Mouse (Mus musculus): ENCODE measurements around the gene Srsf6. TPM values are rescaled to one million over a fixed set of nuclear protein-coding genes. Genes with fewer than 3 reads are reported as not detected.

Gene Srsf6
- polyA plus RNA-seq, 1 experiment: 143 TPM

GRCm38 (mm10) chr2:162950776-162951175, 19.4 kb downstream of the Srsf6 start:
- WGBS: 89% methylated on average over 2 of the region's 2 CpGs
- TF ChIP-seq POLR2A (IDR thresholded peaks at IDR 0.05; ENCODE audit: borderline replicate concordance, insufficient read depth, low read length) (no peak), CTCF (IDR thresholded peaks at IDR 0.05; ENCODE audit: borderline replicate concordance, insufficient read depth, low read depth, low read length) (no peak)
- DNase-seq: no peak
- Histone ChIP-seq H3K27ac (ENCODE audit: insufficient read depth, low read length) (no peak overlapping the region), H3K4me1 (ENCODE audit: control insufficient read depth, insufficient read depth, low read length) (no peaks in the 10 kb centered on the region; the same call in 1 of the 2 replicates), H3K27me3 (ENCODE audit: control insufficient read depth, insufficient read depth, low read length) (no peaks in the 10 kb centered on the region), H3K4me3 (replicated peaks; ENCODE audit: insufficient read depth, low read depth, low read length) (no peak overlapping the region)

GRCm38 (mm10) chr2:162956843-162957242, 25.5 kb downstream of the Srsf6 start:
- no peak for DNase-seq
- H3K4me3 ChIP-seq (replicated peaks; ENCODE audit: insufficient read depth, low read depth, low read length): no peak overlapping the region
- H3K4me1 ChIP-seq (ENCODE audit: control insufficient read depth, insufficient read depth, low read length): no peaks in the 10 kb centered on the region; the same call in 1 of the 2 replicates
- no peak overlapping the region for H3K27ac ChIP-seq (ENCODE audit: insufficient read depth, low read length)
- WGBS: 99% methylated on average over 2 of the region's 2 CpGs
- TF ChIP-seq CTCF (IDR thresholded peaks at IDR 0.05; ENCODE audit: borderline replicate concordance, insufficient read depth, low read depth, low read length) (no peak), POLR2A (IDR thresholded peaks at IDR 0.05; ENCODE audit: borderline replicate concordance, insufficient read depth, low read length) (no peak)
- no peaks in the 10 kb centered on the region for H3K27me3 ChIP-seq (ENCODE audit: control insufficient read depth, insufficient read depth, low read length)

GRCm38 (mm10) chr2:162961321-162961720, 30.0 kb downstream of the Srsf6 start:
- no peaks in the 10 kb centered on the region; the same call in 1 of the 2 replicates for H3K4me1 ChIP-seq (ENCODE audit: control insufficient read depth, insufficient read depth, low read length)
- no peaks in the 10 kb centered on the region for H3K27me3 ChIP-seq (ENCODE audit: control insufficient read depth, insufficient read depth, low read length)
- WGBS: 65% methylated on average over 10 of the region's 10 CpGs
- H3K4me3 ChIP-seq (replicated peaks; ENCODE audit: insufficient read depth, low read depth, low read length): no peak overlapping the region
- H3K27ac ChIP-seq (ENCODE audit: insufficient read depth, low read length): no peak overlapping the region
- TF ChIP-seq CTCF (IDR thresholded peaks at IDR 0.05; ENCODE audit: borderline replicate concordance, insufficient read depth, low read depth, low read length) (no peak), POLR2A (IDR thresholded peaks at IDR 0.05; ENCODE audit: borderline replicate concordance, insufficient read depth, low read length) (no peak)
- DNase-seq: no peak

GRCm38 (mm10) chr2:162966734-162967133, 35.4 kb downstream of the Srsf6 start:
- TF ChIP-seq POLR2A (IDR thresholded peaks at IDR 0.05; ENCODE audit: borderline replicate concordance, insufficient read depth, low read length): no peak
- no peak for TF ChIP-seq CTCF (IDR thresholded peaks at IDR 0.05; ENCODE audit: borderline replicate concordance, insufficient read depth, low read depth, low read length)
- no peaks in the 10 kb centered on the region for H3K27me3 ChIP-seq (ENCODE audit: control insufficient read depth, insufficient read depth, low read length)
- no peak for DNase-seq
- H3K4me1 ChIP-seq (ENCODE audit: control insufficient read depth, insufficient read depth, low read length): no peaks in the 10 kb centered on the region
- no peak overlapping the region for H3K27ac ChIP-seq (ENCODE audit: insufficient read depth, low read length)
- no peak overlapping the region for H3K4me3 ChIP-seq (replicated peaks; ENCODE audit: insufficient read depth, low read depth, low read length)
- 87% methylated on average over 2 of the region's 2 CpGs for WGBS

GRCm38 (mm10) chr2:162968357-162968756, 37.0 kb downstream of the Srsf6 start:
- Histone ChIP-seq H3K27me3 (ENCODE audit: control insufficient read depth, insufficient read depth, low read length) (no peaks in the 10 kb centered on the region), H3K4me3 (replicated peaks; ENCODE audit: insufficient read depth, low read depth, low read length) (no peak overlapping the region), H3K4me1 (ENCODE audit: control insufficient read depth, insufficient read depth, low read length) (no peaks in the 10 kb centered on the region), H3K27ac (ENCODE audit: insufficient read depth, low read length) (no peak overlapping the region)
- 10% methylated on average over 5 of the region's 5 CpGs for WGBS
- TF ChIP-seq POLR2A (IDR thresholded peaks at IDR 0.05; ENCODE audit: borderline replicate concordance, insufficient read depth, low read length): no peak
- TF ChIP-seq CTCF (IDR thresholded peaks at IDR 0.05; ENCODE audit: borderline replicate concordance, insufficient read depth, low read depth, low read length): peak; percentile 67; the same call in 1 of the 2 replicates
- peak; percentile 27 to 36 for DNase-seq

- DNase-seq: no peak
- 77% methylated on average over 3 of the region's 3 CpGs for WGBS
- H3K27me3 ChIP-seq (ENCODE audit: control insufficient read depth, insufficient read depth, low read length): no peaks in the 10 kb centered on the region
- H3K27ac ChIP-seq (ENCODE audit: insufficient read depth, low read length): no peak overlapping the region
- H3K4me3 ChIP-seq (replicated peaks; ENCODE audit: insufficient read depth, low read depth, low read length): no peak overlapping the region
- H3K4me1 ChIP-seq (ENCODE audit: control insufficient read depth, insufficient read depth, low read length): no peaks in the 10 kb centered on the region
- TF ChIP-seq POLR2A (IDR thresholded peaks at IDR 0.05; ENCODE audit: borderline replicate concordance, insufficient read depth, low read length) (no peak), CTCF (IDR thresholded peaks at IDR 0.05; ENCODE audit: borderline replicate concordance, insufficient read depth, low read depth, low read length) (no peak)
Measured at GRCm38 (mm10) chr2:162969101-162969500, 37.8 kb downstream of the Srsf6 start.

- 87% methylated on average over 6 of the region's 6 CpGs for WGBS
- Histone ChIP-seq H3K27me3 (ENCODE audit: control insufficient read depth, insufficient read depth, low read length) (no peaks in the 10 kb centered on the region), H3K4me1 (ENCODE audit: control insufficient read depth, insufficient read depth, low read length) (peaks cover 10% of the 10 kb centered on the region), H3K27ac (ENCODE audit: insufficient read depth, low read length) (no peak overlapping the region), H3K4me3 (replicated peaks; ENCODE audit: insufficient read depth, low read depth, low read length) (no peak overlapping the region)
- DNase-seq: no peak
- TF ChIP-seq POLR2A (IDR thresholded peaks at IDR 0.05; ENCODE audit: borderline replicate concordance, insufficient read depth, low read length): no peak
- TF ChIP-seq CTCF (IDR thresholded peaks at IDR 0.05; ENCODE audit: borderline replicate concordance, insufficient read depth, low read depth, low read length): no peak
Measured at GRCm38 (mm10) chr2:162970896-162971295, 39.6 kb downstream of the Srsf6 start.

GRCm38 (mm10) chr2:162972752-162973151, 41.4 kb downstream of the Srsf6 start:
- no peak for TF ChIP-seq POLR2A (IDR thresholded peaks at IDR 0.05; ENCODE audit: borderline replicate concordance, insufficient read depth, low read length)
- no peak for TF ChIP-seq CTCF (IDR thresholded peaks at IDR 0.05; ENCODE audit: borderline replicate concordance, insufficient read depth, low read depth, low read length)
- H3K4me3 ChIP-seq (replicated peaks; ENCODE audit: insufficient read depth, low read depth, low read length): no peak overlapping the region
- H3K4me1 ChIP-seq (ENCODE audit: control insufficient read depth, insufficient read depth, low read length): peaks cover 14% of the 10 kb centered on the region
- WGBS: 82% methylated on average over 7 of the region's 7 CpGs
- no peaks in the 10 kb centered on the region for H3K27me3 ChIP-seq (ENCODE audit: control insufficient read depth, insufficient read depth, low read length)
- no peak overlapping the region for H3K27ac ChIP-seq (ENCODE audit: insufficient read depth, low read length)
- DNase-seq: no peak

Measured in cerebellum, adult 2 months (tissue).